Mouse (Mus musculus) limb, embryonic 14.5 days (tissue): ENCODE results near the gene Misp. TPM values are rescaled to one million over a fixed set of nuclear protein-coding genes. Genes with fewer than 3 reads are reported as not detected.

ENCODE experiments used
- ATAC-seq: fragments of 200-750 bp; cut with Nextera tagmentation; 2 replicates; pipeline ENCODE4 v1.8.0; 2017; ENCODE audit warnings: low read depth, moderate number of reproducible peaks, moderate TSS enrichment; ENCODE audit not compliant: low FRiP score
- DNase-seq: peaks from one replicate; pipeline ENCODE4 v3.0.0-alpha.2; 2015; ENCODE audit warnings: low spot score
- H3K27ac ChIP-seq: fragments of 300-500 bp; sonication (generic); replicated peaks from 2 replicates; pipeline ENCODE4 v1.5.1; 2014; ENCODE audit warnings: low read depth, mild to moderate bottlenecking, low read length, moderate library complexity, mixed read lengths
- H3K27me3 ChIP-seq: fragments of 300-500 bp; sonication (generic); 2 replicates; pipeline ENCODE4 v1.6.1; 2014; ENCODE audit warnings: low read length, mixed read lengths; ENCODE audit not compliant: control insufficient read depth, insufficient read depth
- H3K36me3 ChIP-seq: fragments of 300-500 bp; sonication (generic); 2 replicates; pipeline ENCODE4 v1.6.1; 2014; ENCODE audit warnings: mild to moderate bottlenecking, low read length, moderate library complexity, mixed read lengths; ENCODE audit not compliant: control insufficient read depth, insufficient read depth
- H3K4me1 ChIP-seq: fragments of 300-500 bp; sonication (generic); 2 replicates; pipeline ENCODE4 v1.6.1; 2014; ENCODE audit warnings: antibody characterized with exemption, low read length, mixed read lengths; ENCODE audit not compliant: control insufficient read depth, insufficient read depth
- H3K4me2 ChIP-seq: fragments of 300-500 bp; sonication (generic); replicated peaks from 2 replicates; pipeline ENCODE4 v1.6.1; 2014; ENCODE audit warnings: low read depth, mild to moderate bottlenecking, low read length, moderate library complexity; ENCODE audit not compliant: severe bottlenecking
- H3K4me3 ChIP-seq: fragments of 300-500 bp; sonication (generic); replicated peaks from 2 replicates; pipeline ENCODE4 v1.5.1; 2014; ENCODE audit warnings: low read length
- H3K9ac ChIP-seq: fragments of 300-500 bp; sonication (generic); 2 replicates; pipeline ENCODE4 v1.6.1; 2014; ENCODE audit warnings: mild to moderate bottlenecking, low read depth, low read length, moderate library complexity; ENCODE audit not compliant: severe bottlenecking
- H3K9me3 ChIP-seq: fragments of 300-500 bp; sonication (generic); 2 replicates; pipeline ENCODE4 v1.6.1; 2016; ENCODE audit warnings: low read length; ENCODE audit not compliant: control insufficient read depth
- POLR2A ChIP-seq: fragments of 200-500 bp; IDR thresholded peaks from 2 replicates; pipeline ENCODE4 v1.8.0; 2012; ENCODE audit warnings: inconsistent platforms, mild to moderate bottlenecking, moderate library complexity, borderline replicate concordance; ENCODE audit not compliant: insufficient read depth, insufficient read length; ENCODE audit errors: extremely low read depth
- WGBS: fragments of 180-500 bp; shearing (Covaris S2); extraction: QIAGEN DNeasy Blood & Tissue Kit; methylation state at CpG from one replicate; pipeline ENCODE4 v1.1.7; 2014; 5-methylcytosine and 5-hydroxymethylcytosine counted together
- polyA plus RNA-seq, 2 experiments: library from polyadenylated mRNA; depleted of rRNA in 1 of 2; stranded (reverse) in 1 of 2; unstranded in 1 of 2; fragments of >200 nt; fragmentation: Nextera tagmentation in 1 of 2; extraction: Ambion mirVana in 1 of 2; gene quantifications; 2 replicates each; pipeline versions ENCODE4 v1.2.1 to v1.2.3; 2012 to 2014

Misp gene
- 0.41 and 0.50 TPM in 2 replicates for polyA plus RNA-seq (2012; rRNA removed)
- 0.54 and 1.2 TPM in 2 replicates for polyA plus RNA-seq (2014; fragmentation: Nextera tagmentation; extraction: Ambion mirVana)

- Histone ChIP-seq H3K36me3 (peaks cover 37% of the 10 kb centered on the region), H3K9ac (peak within 1 kb of the TSS; percentile 36; the same call in 1 of the 2 replicates), H3K27ac (peak within 1 kb of the TSS; percentile 33; the same call in 1 of the 2 replicates), H3K27me3 (no peaks in the 10 kb centered on the region), H3K4me2 (no peak within 1 kb of the TSS), H3K4me1 (peaks cover 12% of the 10 kb centered on the region), H3K4me3 (no peak within 1 kb of the TSS), H3K9me3 (no peaks in the 10 kb centered on the region)
- ATAC-seq (no peak), DNase-seq (no peak)
- TF ChIP-seq POLR2A = no peak
- 57% methylated on average over 11 of the region's 11 CpGs for WGBS
Measured at GRCm38 (mm10) chr10:79820782-79821181, at the start of gene Misp. Misp (plus strand) TSS chr10:79820989.

DNA sequence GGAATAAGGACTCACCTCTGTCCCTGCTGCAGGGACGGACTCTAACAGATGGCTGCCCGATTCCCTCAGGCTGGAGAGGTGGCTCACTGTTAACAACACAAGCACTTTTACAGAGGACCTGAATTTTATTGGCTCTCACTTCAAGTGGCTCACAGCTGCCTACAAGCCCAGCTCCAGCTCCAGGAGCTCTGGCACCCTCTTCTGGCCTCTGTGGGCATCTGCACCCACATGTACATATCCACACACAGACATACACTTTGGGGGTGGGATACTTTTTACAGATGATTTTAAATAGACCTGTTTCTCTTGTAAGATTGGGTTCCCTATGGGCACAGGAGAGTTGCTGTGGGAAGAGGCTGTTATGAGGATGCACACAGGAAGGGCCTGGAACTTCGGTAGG, 48.5 kb upstream of the Misp start:
- H3K4me1 ChIP-seq = peaks cover 11% of the 10 kb centered on the region; the same call in 1 of the 2 replicates
- H3K27ac ChIP-seq = no peak overlapping the region
- H3K36me3 ChIP-seq = no peaks in the 10 kb centered on the region
- 71% methylated on average over 3 of the region's 3 CpGs for WGBS
- H3K4me3 ChIP-seq = no peak overlapping the region
- no peak for ATAC-seq
- H3K9ac ChIP-seq = no peak overlapping the region
- DNase-seq = no peak
- no peaks in the 10 kb centered on the region for H3K27me3 ChIP-seq
- H3K9me3 ChIP-seq = no peaks in the 10 kb centered on the region
- TF ChIP-seq POLR2A = no peak
- no peak overlapping the region for H3K4me2 ChIP-seq

DNA sequence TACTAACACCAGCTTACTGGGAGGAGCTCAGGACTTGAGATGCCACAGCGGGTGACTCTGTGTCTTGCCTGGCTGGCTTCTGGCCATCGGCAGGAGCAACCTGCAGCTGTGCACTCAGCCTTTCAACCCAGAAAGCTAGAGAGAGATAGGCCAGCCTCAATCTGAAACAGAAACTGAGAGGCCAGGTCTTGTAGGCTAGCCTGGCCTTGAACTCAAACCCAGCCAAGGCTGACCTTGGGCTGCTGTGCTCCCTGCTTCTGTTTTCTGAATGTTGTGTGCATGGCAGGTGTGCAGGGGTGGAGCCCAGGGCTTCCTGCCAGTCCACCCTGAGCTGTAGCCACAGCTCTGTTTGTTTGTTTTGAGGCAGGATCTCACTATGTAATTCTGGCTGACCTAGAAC, 47.6 kb upstream of the Misp start:
- Histone ChIP-seq H3K4me3 (no peak overlapping the region), H3K9me3 (no peaks in the 10 kb centered on the region), H3K27ac (no peak overlapping the region), H3K36me3 (no peaks in the 10 kb centered on the region), H3K4me2 (no peak overlapping the region), H3K9ac (no peak overlapping the region), H3K27me3 (no peaks in the 10 kb centered on the region), H3K4me1 (peaks cover 15% of the 10 kb centered on the region)
- no peak for ATAC-seq
- whole genome bisulfite sequencing = 90% methylated on average over 2 of the region's 2 CpGs
- no peak for TF ChIP-seq POLR2A
- no peak for DNase-seq

DNA sequence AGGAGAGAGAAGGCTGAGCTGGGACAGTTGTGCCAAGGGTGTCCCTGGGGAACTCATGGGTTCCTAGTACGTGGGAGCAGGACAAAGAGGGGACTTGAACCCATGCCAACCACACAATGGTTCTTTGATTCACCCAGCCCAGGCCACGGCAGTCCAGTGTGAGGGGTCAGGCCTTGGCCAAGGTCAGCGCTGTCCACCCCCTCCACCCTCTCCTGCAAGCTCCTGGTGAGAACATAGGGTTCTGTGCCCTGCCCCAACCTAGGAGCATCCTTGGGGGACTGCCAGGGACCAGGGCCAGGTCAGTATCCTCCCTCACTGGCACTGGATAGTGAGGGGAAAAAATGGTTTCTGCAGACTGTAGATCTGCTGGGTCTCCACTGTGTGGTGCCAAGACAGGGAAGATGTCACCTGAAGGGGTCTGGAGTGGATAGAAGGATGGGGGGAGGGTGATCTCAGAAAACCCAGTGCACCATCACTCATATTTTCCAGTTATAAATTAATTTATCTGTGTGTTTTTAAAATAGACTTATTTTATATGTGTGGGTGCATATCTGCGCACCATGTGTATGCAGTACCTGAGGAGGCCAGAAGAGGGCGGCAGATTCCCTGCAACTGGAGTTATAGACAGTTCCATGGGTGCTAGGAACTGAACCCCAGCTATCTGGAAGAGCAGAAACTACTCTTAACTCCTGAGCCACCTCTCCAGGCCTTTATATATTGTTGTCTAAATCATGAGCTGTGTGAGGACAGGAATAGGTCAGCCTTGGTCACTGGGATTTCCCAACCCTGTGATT, 46.1 kb upstream of the Misp start:
- ATAC-seq (no peak), DNase-seq (no peak)
- H3K9ac ChIP-seq = no peak overlapping the region
- no peak for TF ChIP-seq POLR2A
- WGBS = 72% methylated on average over 5 of the region's 5 CpGs
- H3K27me3 ChIP-seq = no peaks in the 10 kb centered on the region
- H3K4me1 ChIP-seq = peaks cover 15% of the 10 kb centered on the region
- no peak overlapping the region for H3K4me2 ChIP-seq
- no peaks in the 10 kb centered on the region for H3K9me3 ChIP-seq
- H3K27ac ChIP-seq = no peak overlapping the region
- no peak overlapping the region for H3K4me3 ChIP-seq
- no peaks in the 10 kb centered on the region for H3K36me3 ChIP-seq

DNA sequence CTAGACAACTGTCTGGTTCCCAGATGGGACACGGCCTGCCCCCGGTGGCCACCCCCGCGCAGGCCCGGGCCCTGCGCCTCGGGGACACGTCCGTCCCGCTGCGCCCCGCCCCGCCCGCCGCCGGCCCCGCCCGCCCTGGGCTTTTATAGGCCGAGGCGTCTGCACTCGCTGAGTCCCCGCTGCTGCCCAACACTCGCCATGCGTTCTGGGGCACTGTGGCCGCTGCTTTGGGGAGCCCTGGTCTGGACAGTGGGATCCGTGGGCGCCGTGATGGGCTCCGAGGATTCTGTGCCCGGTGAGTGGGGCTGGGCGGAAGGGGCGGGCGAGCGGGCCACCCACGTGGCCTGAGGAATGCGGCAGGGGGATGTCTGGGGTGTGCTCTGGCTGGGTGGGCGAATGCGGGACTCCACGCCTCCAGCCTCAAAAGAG, 43.7 kb upstream of the Misp start, which contains the start of gene Fstl3:
Fstl3 (plus strand) TSS at position 170 of the 429 bp plus-strand sequence.
- H3K9ac ChIP-seq = peak within 1 kb of the TSS; percentile 68
- H3K27me3 ChIP-seq = no peaks in the 10 kb centered on the region
- H3K4me1 ChIP-seq = peaks cover 22% of the 10 kb centered on the region
- H3K36me3 ChIP-seq = no peaks in the 10 kb centered on the region
- no peak within 1 kb of the TSS for H3K27ac ChIP-seq
- TF ChIP-seq POLR2A = no peak
- peak within 1 kb of the TSS; percentile 78 for H3K4me2 ChIP-seq
- ATAC-seq = no peak
- no peaks in the 10 kb centered on the region for H3K9me3 ChIP-seq
- peak within 1 kb of the TSS; percentile 47 for H3K4me3 ChIP-seq
- DNase-seq = no peak
- WGBS = under 1% methylated on average over 35 of the region's 39 CpGs
